Mouse (Mus musculus): ENCODE results near the gene Arl6ip1.

- no peak for TF ChIP-seq POLR2A (IDR thresholded peaks at IDR 0.05; ENCODE audit: insufficient read length, low read depth)
- TF ChIP-seq POLR2AphosphoS2 (IDR thresholded peaks at IDR 0.05; ENCODE audit: insufficient read length, low read depth), result no peak
- no peak for TF ChIP-seq MAX (IDR thresholded peaks at IDR 0.05; ENCODE audit: low read depth)
- no peak for TF ChIP-seq CEBPB (IDR thresholded peaks at IDR 0.05; ENCODE audit: insufficient read depth, poor library complexity, severe bottlenecking)
- no peak for TF ChIP-seq SRF (IDR thresholded peaks at IDR 0.05; ENCODE audit: control insufficient read depth, insufficient read length, low read depth)
- TF ChIP-seq E2F4 (IDR thresholded peaks at IDR 0.05; ENCODE audit: insufficient read depth), result no peak
- no peak for TF ChIP-seq REST (IDR thresholded peaks at IDR 0.05; ENCODE audit: insufficient read depth, insufficient read length)
- no peak for TF ChIP-seq MYOD1 (IDR thresholded peaks at IDR 0.05; ENCODE audit: control insufficient read depth in 1 of 3, insufficient read length in 2 of 3, low read depth in 2 of 3)
- no peak for TF ChIP-seq MYOG (IDR thresholded peaks at IDR 0.05; ENCODE audit: control insufficient read depth in 1 of 3, insufficient read depth in 1 of 3, insufficient read length in 2 of 3, low read depth in 2 of 3)
- no peak for TF ChIP-seq USF1 (IDR thresholded peaks at IDR 0.05; ENCODE audit: low read depth)
Measured at GRCm38 (mm10) chr7:118125736-118126135, 3.7 kb downstream of the Arl6ip1 start.

Data from myocyte (in vitro differentiated cells).